Mouse (Mus musculus): ENCODE measurements around the gene Xpnpep3.

The Xpnpep3 gene

DNA sequence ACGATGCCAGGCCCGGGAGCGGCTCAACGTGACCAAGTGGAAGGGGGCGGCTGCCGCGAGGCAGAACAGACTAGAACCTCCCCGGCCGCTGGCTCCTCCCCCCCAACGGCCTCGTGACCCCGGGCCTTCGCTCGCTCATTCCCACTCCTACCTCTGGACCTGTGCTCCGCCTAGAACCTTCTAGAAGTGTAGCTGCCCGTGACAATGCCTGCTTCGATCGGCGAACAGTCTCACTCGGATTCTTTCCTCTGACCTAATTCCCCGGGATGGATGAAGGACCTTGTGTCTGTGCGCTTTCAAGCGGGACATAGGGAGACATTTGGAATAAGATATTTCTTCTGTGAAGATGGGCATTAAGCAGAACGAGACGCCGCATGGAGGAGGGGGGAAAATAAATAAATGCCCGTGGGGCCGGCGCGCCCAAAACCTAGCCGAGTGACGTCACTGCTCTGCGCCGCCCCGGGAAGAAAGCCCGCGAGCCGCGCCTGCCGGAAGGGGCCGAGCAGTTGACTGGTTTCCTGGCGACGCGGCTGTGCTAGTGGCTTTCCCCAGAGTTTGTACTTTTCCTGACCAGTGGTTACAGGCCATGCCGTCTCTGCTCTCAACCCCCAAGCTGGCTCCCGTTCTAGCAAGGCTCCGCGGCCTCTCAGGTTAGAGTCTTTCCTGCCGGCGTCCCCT lies at the start of gene Xpnpep3, which contains the start of gene St13:
Gene Xpnpep3 (plus strand): TSS at position 501 of the 678 bp plus-strand sequence.
Gene St13 (minus strand): TSS at position 440 of the 678 bp plus-strand sequence.
- DNase-seq (ENCODE audit: low spot score), result peak; percentile 98

DNA sequence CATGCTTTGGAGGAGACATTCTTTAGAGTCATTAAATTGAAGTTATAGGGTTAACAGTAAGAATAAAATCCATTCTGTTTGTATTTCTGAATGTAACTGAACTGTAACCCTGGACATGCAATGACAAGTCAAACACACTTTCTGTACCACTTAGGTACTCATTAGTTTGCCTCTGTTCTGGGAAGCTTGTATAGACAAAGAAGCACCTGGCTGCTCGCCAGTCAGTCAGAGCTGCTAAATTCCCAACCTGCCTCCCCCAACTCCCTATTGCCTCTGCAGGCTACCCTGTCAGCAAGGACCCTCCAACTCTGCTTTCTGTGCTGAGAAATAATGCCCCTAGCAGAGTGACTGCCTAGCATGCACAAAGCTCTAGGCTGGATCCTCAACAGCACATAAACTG lies 49.5 kb upstream of the Xpnpep3 start:
- DNase-seq (ENCODE audit: low spot score), result no peak

DNA sequence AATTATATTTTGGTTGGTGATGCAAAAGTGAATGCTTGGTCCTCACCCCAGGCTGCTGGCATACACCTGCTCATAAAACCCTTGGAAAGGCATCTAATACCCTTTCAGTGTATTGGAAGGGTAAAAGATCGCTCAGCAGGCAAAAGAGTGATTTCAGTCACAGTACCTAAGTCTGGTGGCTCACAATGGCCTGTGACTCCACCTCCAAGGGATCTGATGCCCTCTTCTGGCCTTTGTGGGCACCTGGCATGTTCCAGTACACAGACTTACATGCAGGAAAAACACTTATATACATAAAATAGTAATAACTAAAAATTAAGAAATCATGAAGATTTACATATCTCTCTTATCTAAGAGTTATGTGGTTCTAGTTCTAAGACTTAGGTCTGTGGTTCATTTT lies 47.3 kb upstream of the Xpnpep3 start:
- DNase-seq (ENCODE audit: low spot score), result no peak

DNA sequence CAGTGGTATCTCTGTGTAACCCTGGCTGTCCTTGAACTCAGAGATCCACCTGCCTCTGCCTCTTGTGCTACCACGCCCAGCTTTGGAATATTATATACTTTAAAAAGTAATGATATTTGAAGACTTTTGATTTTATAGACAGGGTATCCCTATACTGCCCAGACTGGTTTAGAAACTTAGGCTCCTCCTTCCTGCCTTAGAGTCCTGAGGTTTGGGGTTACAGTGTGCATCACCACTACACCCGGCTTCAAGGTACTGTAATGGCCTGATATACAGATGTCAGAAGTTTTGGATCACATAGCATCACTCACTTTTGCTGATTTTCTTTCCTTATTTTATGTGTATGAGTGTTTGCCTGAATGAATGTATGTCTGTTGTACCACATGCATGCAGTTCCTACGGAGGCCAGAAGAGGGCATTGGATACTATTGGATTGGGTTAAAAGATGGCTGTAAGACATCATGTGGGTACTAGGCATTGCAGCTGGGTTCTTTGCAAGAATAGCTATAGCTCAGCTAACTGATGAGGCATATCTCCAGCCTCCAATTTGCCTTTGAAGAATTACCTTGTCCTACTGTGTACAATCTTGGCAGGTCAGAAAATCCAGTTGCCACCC lies 44.7 kb upstream of the Xpnpep3 start:
- peak; percentile 50 for DNase-seq (ENCODE audit: low spot score)

DNA sequence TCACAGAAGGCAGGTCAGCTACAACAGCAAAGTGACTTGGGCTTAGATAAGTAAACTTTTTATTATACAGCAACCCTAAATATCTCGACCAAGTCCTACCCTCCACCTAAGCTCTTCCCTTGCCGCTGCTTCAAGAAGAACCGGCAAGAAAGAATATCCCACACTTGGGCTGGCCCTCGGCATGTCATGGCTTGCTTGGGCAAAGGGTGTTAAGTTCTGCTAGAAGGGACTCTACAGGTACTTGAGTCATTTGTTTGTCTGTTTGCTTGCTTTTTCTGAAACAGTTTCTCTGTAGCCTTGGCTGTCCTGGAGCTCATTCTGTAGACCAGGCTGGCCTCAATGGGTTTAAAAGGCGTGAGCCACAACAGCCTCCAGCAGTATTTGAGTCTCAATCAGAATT lies 43.0 kb upstream of the Xpnpep3 start:
- DNase-seq (ENCODE audit: low spot score), result peak; percentile 36

DNA sequence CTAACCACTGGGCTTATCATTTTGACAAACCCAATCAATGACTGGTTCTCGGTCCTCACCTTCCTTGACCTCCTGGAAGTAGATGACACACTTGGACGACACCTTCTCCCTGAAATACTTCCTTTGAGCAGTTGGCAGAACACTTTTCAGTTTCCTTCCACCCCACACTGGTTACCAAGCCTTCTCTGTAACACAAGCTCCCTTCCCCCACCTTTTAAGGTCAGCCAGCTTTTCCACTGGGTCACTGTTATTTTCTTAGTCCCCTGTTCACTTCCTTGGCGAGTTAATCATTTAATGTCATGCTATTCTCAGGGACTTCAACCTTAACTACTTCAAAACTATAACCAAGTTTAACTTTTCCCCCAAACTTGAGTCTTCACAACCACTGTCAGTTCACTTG lies 41.0 kb upstream of the Xpnpep3 start:
- DNase-seq (ENCODE audit: low spot score), result peak; percentile 63

DNA sequence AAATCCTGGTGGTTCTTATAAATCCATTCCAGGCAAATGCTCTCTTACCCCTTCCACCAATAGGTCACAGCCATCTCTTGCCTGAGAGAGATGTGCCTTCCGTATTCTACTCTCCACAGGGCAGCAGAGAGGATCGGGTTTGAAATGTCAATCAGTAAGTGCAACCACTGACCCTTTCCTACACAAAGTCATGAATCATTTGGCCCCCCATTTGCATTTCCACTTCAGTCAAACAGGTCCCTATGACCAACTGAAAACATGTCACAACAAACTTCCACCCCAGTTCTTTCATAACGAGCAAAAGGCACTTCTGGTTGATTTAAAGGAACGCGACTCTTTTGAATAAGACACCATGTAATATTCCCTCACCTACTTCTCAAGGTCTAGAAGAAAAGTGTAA lies 40.5 kb upstream of the Xpnpep3 start:
- no peak for DNase-seq (ENCODE audit: low spot score)

DNA sequence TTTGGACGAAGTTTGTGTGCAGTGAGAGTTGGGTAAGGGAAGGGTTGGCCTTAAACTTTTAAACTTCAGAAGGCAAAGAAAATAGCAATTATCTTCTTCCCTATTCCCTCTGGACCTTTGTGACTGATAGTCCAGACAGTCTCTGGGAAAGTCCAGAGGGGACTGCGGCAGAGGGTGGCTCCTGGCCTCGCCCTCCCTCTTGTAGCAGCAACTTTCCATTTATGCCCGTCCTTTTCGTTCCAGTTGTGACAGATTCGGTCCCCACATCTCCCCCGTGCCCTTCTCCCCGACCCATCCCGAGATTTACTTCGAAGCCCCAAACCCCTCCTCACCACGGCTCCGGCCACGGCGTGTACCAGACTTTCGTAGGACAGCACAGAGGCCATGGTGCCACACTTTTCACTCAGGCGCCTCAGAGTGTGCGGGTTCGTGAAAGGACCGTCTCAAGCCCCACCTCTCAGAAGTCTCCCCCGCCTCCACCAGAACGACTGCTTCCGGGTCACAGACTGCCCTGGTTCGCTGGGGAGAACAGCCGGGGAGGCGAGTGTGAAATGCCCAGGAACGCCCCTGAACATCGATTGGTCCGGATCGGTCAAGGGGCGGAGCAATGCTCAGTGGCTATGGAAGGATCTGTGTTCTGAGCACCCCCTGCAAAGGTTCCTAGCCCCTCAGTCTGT lies 39.5 kb upstream of the Xpnpep3 start, which contains the start of gene Slc25a17:
Gene Slc25a17 (minus strand): TSS at position 468 of the 677 bp plus-strand sequence.
- peak; percentile 97 for DNase-seq (ENCODE audit: low spot score)

DNA sequence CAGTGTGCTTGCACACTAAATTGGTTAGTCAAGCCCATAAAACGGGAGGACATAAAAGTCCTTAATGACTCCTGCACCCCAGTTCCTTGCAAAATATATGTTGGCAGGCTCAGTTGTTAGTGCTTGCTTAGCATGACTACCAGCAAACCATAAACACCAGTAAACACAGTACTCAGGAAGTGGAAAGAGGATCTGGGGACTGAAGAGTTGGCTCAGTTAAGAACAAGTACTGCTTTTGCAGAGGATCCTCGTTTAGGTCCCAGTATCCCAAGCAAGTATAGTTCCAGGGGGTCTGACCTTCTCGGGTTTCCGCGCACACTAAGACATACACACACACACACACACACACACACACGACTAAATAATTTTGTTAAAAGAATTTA lies 38.9 kb upstream of the Xpnpep3 start:
- no peak for DNase-seq (ENCODE audit: low spot score)

DNA sequence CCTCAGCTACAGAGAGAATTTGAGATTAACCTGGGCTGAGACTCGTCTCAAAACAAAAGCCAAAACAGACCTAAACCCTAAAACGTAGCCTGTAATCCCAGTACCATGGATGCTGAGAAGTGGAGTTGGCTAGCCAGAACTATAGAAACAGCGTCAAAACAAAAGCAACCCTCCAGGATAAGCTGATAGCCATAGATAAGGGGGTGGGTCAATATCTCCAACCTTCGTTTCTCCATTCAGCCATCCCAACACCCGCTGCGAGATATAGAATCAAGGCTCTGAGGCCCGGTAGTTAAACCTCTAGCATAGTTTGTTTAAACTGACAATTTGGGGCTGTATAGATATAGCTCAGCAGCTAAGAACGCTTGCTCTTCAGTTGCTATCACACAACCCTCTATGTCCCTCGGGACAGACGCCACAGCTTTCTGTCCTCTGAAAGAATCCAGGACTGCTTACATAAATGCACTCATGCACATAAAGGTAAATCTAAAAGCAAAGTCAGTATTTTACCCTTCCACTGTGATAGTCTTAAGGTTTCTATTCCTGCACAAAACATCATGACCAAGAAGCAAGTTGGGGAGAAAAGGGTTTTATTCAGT lies 38.4 kb upstream of the Xpnpep3 start:
- no peak for DNase-seq (ENCODE audit: low spot score)

DNA sequence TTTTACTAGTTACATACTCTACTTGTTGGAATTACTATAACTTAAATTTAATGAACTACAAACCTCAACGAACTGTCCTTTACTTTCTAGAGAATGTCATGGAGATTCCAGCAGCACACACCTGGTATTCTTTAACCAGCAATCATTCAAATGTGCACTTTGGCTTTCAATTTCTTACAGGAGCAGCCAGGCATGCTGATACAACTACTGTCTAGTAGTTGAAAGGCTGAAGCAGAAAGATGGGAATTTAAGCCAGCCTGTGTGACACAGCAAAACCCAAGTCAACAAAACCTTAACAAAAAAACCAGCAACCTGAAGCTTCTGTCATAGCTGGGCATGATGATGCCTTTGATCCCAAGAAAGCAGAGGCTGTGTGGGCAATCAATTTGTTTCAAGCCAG lies 37.4 kb upstream of the Xpnpep3 start:
- DNase-seq (ENCODE audit: low spot score), result no peak

DNA sequence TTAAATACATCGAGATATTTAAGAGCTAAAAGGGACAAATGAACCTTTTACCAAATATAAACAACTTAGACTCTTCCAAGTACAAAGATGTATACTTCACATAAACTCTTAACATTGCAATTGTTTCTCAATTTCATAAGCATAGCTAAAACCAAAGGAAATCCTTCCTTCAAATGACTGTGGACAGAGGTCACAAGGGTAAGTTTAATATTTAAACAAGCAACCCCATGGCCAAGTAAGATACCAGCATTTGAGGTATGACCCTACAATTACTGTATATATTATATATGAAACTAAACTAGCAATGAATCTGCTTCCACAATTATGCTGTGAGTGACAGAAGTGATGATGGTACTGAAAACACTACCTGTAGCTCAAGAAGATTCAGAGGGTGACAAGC lies 35.7 kb upstream of the Xpnpep3 start:
- DNase-seq (ENCODE audit: low spot score), result no peak

DNA sequence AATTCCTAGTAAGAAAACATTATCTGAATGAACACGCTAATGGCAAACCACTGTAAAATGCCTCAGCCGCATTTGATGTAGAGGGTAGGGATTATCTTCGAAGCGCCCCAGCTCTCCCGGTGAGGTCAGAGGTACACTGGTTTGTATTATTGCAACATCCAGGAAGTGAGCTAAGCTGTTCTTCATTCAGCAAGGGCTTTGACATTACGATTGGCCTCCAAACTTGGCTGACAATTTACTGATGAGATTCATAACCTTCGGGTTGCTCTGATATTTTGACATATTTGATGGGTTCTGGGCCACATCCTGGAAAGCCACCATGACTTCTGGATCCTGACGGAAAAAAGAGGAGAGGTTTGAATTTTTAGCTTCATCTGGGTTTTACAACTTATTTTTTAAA lies 34.7 kb upstream of the Xpnpep3 start:
- peak; percentile 44 for DNase-seq (ENCODE audit: low spot score)

DNA sequence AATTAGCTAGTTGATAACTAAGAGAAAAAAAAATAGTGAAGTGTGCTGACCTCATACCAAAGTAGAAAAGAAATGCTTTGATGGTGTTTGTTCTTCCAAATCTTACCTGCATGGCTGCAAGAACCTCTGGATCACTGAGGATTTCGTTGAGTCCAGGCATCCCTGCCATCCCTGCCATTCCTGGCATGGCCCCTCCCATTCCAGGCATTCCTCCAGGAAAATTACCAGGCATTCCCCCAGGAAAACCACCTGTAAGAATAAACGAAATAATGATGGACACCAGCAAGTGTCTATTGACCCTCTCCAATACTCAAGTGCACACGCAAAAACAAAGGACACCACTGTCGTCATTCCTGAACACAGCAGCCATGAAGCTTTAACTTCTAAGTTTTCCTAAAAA lies 33.7 kb upstream of the Xpnpep3 start:
- no peak for DNase-seq (ENCODE audit: low spot score)

DNA sequence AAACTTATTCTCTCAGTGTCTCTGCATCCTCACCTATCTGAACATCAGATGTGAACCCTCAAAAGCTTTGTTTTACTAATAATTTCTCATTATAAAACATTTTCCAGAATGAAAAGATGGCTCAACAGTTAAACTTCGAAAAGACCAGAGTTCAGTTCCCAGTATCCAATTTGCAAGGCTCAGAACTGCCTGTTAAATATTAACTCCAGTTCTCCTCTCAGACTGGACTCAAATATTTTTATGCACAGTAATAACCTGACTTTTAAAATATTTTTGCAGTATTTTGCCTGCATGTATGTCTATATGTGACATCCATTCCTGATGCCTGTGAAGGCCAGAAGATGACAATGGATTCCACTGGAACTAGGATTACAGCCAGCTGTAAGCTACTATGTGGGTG lies 31.3 kb upstream of the Xpnpep3 start:
- no peak for DNase-seq (ENCODE audit: low spot score)

DNA sequence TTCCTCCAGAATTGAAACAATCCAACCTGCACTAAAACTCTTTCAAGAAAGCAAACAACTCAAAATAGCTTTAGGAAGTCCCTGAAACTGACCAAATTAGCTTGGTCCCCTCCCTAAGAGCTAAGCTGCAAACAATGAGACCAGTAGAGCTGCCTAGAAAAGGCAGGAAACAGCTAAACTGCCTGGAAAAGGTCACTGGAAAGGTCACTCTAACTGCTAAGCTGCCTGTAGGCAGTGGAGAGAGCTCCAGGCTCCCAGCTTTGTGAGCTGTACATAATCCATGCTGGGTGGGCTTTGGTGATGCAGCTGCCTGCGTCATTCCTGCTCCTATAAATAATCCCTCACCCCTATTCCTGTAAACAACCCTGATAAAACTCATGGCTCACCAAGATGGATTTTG lies 29.6 kb upstream of the Xpnpep3 start:
- DNase-seq (ENCODE audit: low spot score), result no peak

DNA sequence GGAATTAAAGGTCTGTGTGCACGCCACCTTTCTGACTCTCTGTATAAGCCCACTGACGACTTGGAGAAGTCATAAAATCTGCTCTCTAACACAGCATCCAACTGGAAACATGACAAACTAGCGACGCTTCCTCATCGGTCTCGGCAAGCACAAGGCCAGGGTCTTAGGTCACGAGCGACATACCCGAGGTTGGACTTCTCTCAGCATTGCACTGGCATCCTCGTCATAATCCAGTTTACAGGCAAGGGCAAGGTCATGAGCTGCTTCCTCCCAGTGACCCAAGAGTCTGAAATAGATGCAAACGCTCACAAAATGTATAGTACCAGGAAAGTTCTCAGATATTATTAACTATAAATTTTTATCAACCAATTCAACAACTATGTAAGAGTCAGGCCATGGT lies 25.3 kb upstream of the Xpnpep3 start:
- DNase-seq (ENCODE audit: low spot score), result no peak

DNA sequence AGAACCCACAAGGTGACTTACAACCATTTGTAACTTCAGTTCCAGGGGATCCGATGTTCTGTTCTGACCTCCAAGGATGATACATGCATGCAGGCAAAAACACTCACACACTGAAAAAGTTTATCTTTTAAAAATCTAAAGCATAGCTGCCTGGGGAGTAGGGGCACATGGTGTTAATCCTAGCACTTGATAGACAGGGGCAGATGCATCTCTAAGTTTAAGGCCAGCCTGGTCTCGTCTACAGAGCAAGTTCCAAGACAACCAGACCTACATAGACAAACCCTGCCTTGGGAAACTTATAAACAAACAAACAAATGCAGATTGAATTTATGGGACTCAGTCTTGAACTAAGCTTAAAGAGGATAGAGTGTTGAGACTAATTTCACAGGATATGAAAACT lies 21.1 kb upstream of the Xpnpep3 start:
- no peak for DNase-seq (ENCODE audit: low spot score)

DNA sequence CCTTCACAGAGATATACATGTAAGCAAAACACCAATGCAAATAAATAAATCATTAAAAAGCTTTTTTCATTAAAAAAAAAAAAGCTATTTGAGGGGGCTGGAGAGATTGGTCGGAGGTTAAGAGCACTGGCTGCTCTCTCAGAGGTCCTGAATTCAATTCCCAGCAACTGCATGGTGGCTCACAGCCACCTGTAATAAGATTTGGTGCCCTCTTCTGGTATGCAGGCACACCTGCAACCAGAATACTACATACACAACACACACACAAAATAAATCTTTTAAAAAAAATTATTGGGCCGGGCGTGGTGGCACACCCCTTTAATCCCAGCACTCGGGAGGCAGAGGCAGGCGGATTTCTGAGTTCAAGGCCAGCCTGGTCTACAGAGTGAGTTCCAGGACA lies 13.6 kb upstream of the Xpnpep3 start:
- no peak for DNase-seq (ENCODE audit: low spot score)

DNA sequence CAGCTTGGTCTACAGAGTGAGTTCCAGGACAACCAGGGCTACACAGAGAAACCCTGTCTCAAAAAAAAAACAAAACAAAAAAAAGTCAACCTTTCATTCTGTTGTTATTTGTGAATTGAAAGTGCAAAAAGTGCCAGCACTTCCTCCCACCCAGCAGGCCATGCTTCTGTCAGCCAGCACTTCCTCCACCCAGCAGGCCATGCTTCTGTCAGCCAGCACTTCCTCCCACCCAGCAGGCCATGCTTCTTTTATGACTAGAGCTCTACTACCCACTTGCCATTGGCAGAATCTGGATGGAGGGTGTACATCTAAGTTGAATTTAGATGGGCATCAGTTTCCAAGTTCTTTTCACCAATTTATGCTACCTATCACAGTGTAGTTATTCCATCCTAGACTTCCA lies 6.9 kb upstream of the Xpnpep3 start:
- no peak for DNase-seq (ENCODE audit: low spot score)

DNA sequence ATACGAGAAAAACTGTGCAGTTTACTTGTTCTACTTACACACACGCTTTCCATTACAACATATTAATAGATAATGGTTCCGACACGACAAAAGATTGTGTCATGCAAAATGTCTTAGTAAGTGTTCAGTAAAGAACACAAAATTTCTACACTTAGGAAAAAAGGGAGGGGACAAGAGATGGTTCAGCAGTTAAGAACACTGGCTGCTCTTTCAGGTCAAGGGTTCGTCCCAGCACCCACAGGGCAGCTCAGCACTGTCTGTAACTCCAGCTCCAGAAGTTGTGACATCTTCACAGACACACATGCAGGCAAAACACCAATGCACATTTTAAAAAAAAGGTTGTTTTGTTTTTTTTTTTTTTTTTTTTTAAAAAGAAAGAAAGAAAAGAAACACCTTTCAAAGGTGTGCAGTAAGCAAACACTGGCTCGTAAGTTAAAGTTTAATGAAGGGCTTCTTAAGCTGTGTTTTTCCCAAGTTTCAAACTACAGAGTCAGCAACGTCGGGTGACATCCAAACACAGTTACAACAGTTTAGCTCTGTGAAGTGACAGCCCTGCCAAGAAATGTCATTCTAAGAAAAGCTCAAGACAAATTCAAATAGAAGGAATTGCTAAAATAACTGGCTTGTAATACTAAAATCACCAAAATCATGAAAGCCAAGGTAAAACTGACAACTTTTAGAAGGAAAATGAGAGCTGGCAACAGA lies 5.6 kb upstream of the Xpnpep3 start:
- peak; percentile 35 for DNase-seq (ENCODE audit: low spot score)

DNA sequence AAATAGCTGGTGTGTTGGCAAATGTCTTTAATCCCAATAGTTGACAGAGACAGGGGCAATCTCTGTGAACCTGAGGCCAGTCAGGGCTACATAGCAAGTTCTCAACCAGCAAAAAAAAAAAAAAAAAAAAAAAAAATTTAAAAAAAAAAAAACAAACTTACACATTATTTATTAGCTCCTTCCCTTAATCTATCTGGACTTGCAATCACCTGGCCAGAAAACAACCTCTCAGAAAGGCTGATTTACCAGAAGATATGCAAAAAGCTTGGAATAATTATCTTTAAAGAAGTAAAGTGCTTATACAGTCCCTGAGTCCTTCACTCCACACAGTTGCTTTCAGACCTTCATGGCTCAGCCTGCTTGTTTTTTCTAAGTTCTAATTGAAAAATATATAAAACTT lies 1.7 kb upstream of the Xpnpep3 start:
- no peak for DNase-seq (ENCODE audit: low spot score)

DNA sequence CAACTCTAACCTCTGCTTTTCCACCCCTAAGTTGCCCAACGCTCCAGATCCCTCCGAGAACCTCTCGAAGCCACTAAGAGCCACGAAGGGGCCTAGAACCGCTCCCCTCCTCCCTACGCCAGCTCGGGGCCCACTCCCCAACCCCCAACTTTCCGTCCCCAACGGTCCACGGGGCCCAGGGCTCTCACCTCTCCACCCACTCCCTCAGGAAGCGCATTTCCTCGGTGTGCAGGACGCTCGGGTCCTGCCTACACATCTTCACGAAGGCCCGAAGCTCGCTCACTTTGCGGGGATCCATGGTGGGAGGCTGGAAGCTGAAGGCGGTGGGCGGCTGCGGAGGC lies 671 bp upstream of the Xpnpep3 start:
- no peak for DNase-seq (ENCODE audit: low spot score)
